8 mouse cellular contexts compared by ENCODE assay signal in genomic region chrX:140600410-140601109, GRCm38 (mm10). TPM values are rescaled to one million over a fixed set of nuclear protein-coding genes. Genes with fewer than 3 reads are reported as not detected.
DNase-seq lines count a peak whose midpoint lies in the region; ATAC-seq and TF ChIP-seq lines count a peak whose summit lies in the region.

Gene Tsc22d3, minus strand, starts transcription at chrX:140600659.

- no peak; the same call in none of the 2 replicates for ATAC-seq in forebrain, embryonic 11.5 days (replicated peaks; ENCODE audit: low FRiP score)
- no peak; the same call in 1 of the 2 replicates for ATAC-seq in heart, embryonic 16.5 days (replicated peaks; ENCODE audit: extremely low read depth, insufficient read depth, low FRiP score)
- peak; percentile 24; the same call in 1 of the 2 replicates for ATAC-seq in liver, embryonic 12.5 days
- peak; percentile 38; the same call in 1 of the 2 replicates for ATAC-seq in stomach, postnatal 0 days (ENCODE audit: low FRiP score, low TSS enrichment)

- peak within 1 kb of the TSS; percentile 90 for H3K4me2 ChIP-seq in CH12.LX (ENCODE audit: insufficient read depth, low read depth, poor library complexity, severe bottlenecking)
- H3K4me2 ChIP-seq in forebrain, embryonic 11.5 days (ENCODE audit: low read depth, low read length, severe bottlenecking) = peak within 1 kb of the TSS; percentile 67
- peak within 1 kb of the TSS; percentile 81 for H3K4me2 ChIP-seq in heart, embryonic 16.5 days (ENCODE audit: low read depth, low read length)
- peak within 1 kb of the TSS; percentile 83 for H3K4me2 ChIP-seq in liver, embryonic 12.5 days
- peak within 1 kb of the TSS; percentile 66 for H3K4me2 ChIP-seq in stomach, postnatal 0 days (replicated peaks; ENCODE audit: low read depth)

- 30% methylated on average over 28 of the region's 28 CpGs for WGBS in forebrain, embryonic 11.5 days
- 17% methylated on average over 28 of the region's 28 CpGs for WGBS in heart, embryonic 16.5 days
- WGBS in liver, embryonic 12.5 days (ENCODE audit: insufficient replicate concordance) = 20% methylated on average over 28 of the region's 28 CpGs
- WGBS in stomach, postnatal 0 days = 17% methylated on average over 28 of the region's 28 CpGs

- TF ChIP-seq CTCF in CH12.LX (conservative IDR thresholded peaks at IDR 0.05 in 1 of 2, IDR thresholded peaks at IDR 0.05 in 1 of 2; ENCODE audit: low read depth in 2 of 2, low read length in 2 of 2) = peak in 1 of 2 experiments; percentile 89; a peak in 2 of 4 replicates
- peak; percentile 47; the same call in 1 of the 2 replicates for TF ChIP-seq CTCF in brain, embryonic 14.5 days (IDR thresholded peaks at IDR 0.05; ENCODE audit: borderline replicate concordance, extremely low read depth, insufficient read depth, insufficient read length)
- TF ChIP-seq CTCF in stomach, postnatal 0 days (IDR thresholded peaks at IDR 0.05; ENCODE audit: low read depth) = peak; percentile 79

- H3K9ac ChIP-seq in CH12.LX (ENCODE audit: insufficient read depth, low read depth) = peak within 1 kb of the TSS; percentile 75; the same call in 1 of the 2 replicates
- no peak within 1 kb of the TSS for H3K9ac ChIP-seq in forebrain, embryonic 11.5 days (ENCODE audit: low read length)
- peak within 1 kb of the TSS; percentile 75 for H3K9ac ChIP-seq in heart, embryonic 16.5 days (ENCODE audit: low read length)
- peak within 1 kb of the TSS; percentile 48; the same call in 1 of the 2 replicates for H3K9ac ChIP-seq in liver, embryonic 12.5 days
- peak within 1 kb of the TSS; percentile 61 for H3K9ac ChIP-seq in stomach, postnatal 0 days (ENCODE audit: low read length)

- dilution Hi-C loops in CH12.LX (cut with MboI; ENCODE audit: extremely low pct_ligation_motif_present, extremely low pct_unique_long_range_greater_than_20kb, low sequenced_read_pairs) = no loop called here

- no peak for TF ChIP-seq EP300 in CH12.LX (IDR thresholded peaks at IDR 0.05; ENCODE audit: low read length)
- TF ChIP-seq EP300 in stomach, postnatal 0 days (optimal IDR thresholded peaks at IDR 0.05) = no peak

- H3K4me3 ChIP-seq in CH12.LX (replicated peaks in 1 of 3; ENCODE audit: low read depth in 2 of 3, low read length in 2 of 3, poor library complexity in 1 of 3) = peak within 1 kb of the TSS; percentile 16 to 74 (median 51)
- H3K4me3 ChIP-seq in forebrain, embryonic 11.5 days (ENCODE audit: low read depth, low read length) = peak within 1 kb of the TSS; percentile 43
- H3K4me3 ChIP-seq in heart, embryonic 16.5 days (ENCODE audit: low read length) = peak within 1 kb of the TSS; percentile 63
- peak within 1 kb of the TSS; percentile 58 for H3K4me3 ChIP-seq in liver, embryonic 12.5 days
- peak within 1 kb of the TSS; percentile 50 for H3K4me3 ChIP-seq in stomach, postnatal 0 days (ENCODE audit: low read depth, low read length)

- no peaks in the 10 kb centered on the region for H3K36me3 ChIP-seq in CH12.LX (replicated peaks in 1 of 2; ENCODE audit: control insufficient read depth in 1 of 2, insufficient read depth in 1 of 2, low read length in 1 of 2)
- no peaks in the 10 kb centered on the region for H3K36me3 ChIP-seq in forebrain, embryonic 11.5 days (ENCODE audit: control insufficient read depth, insufficient read depth, low read length)
- no peaks in the 10 kb centered on the region for H3K36me3 ChIP-seq in heart, embryonic 16.5 days (ENCODE audit: control insufficient read depth, insufficient read depth)
- H3K36me3 ChIP-seq in liver, embryonic 12.5 days = no peaks in the 10 kb centered on the region
- H3K36me3 ChIP-seq in stomach, postnatal 0 days (ENCODE audit: control insufficient read depth, insufficient read depth, low read length) = no peaks in the 10 kb centered on the region

- in situ Hi-C loops in CH12.LX (cut with MboI; ENCODE audit: low pct_ligation_motif_present, low pct_unique_long_range_greater_than_20kb, low sequenced_read_pairs) = loop anchor here (5.0 to 25.0 kb wide), 3 partner anchors 108 to 324 kb away; no protein-coding TSS in a partner anchor

- TF ChIP-seq RAD21 in CH12.LX (IDR thresholded peaks at IDR 0.05; ENCODE audit: low read depth, low read length) = peak; percentile 80

- TF ChIP-seq POLR2A in CH12.LX (IDR thresholded peaks at IDR 0.05; ENCODE audit: low read depth, low read length) = no peak
- TF ChIP-seq POLR2A in brain, embryonic 14.5 days (IDR thresholded peaks at IDR 0.05; ENCODE audit: borderline replicate concordance, extremely low read depth, insufficient read depth, insufficient read length, poor library complexity, severe bottlenecking) = no peak

- no peaks in the 10 kb centered on the region for H3K79me2 ChIP-seq in CH12.LX (replicated peaks; ENCODE audit: control insufficient read depth, extremely low read depth, insufficient read depth, poor library complexity, severe bottlenecking)

- 0 out of 4 replicates have a peak, but pooled peaks cover 0 to 2% of the 10 kb centered on the region in 2 experiments for H3K4me1 ChIP-seq in CH12.LX (ENCODE audit: control insufficient read depth in 1 of 2, insufficient read depth in 2 of 2)
- H3K4me1 ChIP-seq in forebrain, embryonic 11.5 days (replicated peaks; ENCODE audit: control insufficient read depth, insufficient read depth, low read length) = no peaks in the 10 kb centered on the region
- H3K4me1 ChIP-seq in heart, embryonic 16.5 days (ENCODE audit: control insufficient read depth, insufficient read depth, low read length) = no peaks in the 10 kb centered on the region
- H3K4me1 ChIP-seq in liver, embryonic 12.5 days = peaks cover 8% of the 10 kb centered on the region; the same call in 1 of the 2 replicates
- H3K4me1 ChIP-seq in stomach, postnatal 0 days (replicated peaks; ENCODE audit: control insufficient read depth, insufficient read depth) = no peaks in the 10 kb centered on the region

- no peak within 1 kb of the TSS for H3K27ac ChIP-seq in CH12.LX (ENCODE audit: insufficient read depth, low read depth)
- no peak within 1 kb of the TSS for H3K27ac ChIP-seq in forebrain, embryonic 11.5 days (ENCODE audit: low read depth, low read length)
- H3K27ac ChIP-seq in heart, embryonic 16.5 days (ENCODE audit: low read length) = peak within 1 kb of the TSS; percentile 77
- H3K27ac ChIP-seq in liver, embryonic 12.5 days = no peak within 1 kb of the TSS
- H3K27ac ChIP-seq in stomach, postnatal 0 days (replicated peaks) = no peak within 1 kb of the TSS

- peak; percentile 51 for DNase-seq in CH12.LX (ENCODE audit: extremely low read depth)
- peak; percentile 74 for DNase-seq in brain, embryonic 14.5 days (ENCODE audit: low read depth)
- peak; percentile 59 for DNase-seq in forebrain, embryonic 11.5 days (ENCODE audit: low spot score)
- peak; percentile 82 for DNase-seq in kidney, postnatal 14 days
- DNase-seq in naive thymus-derived CD4-positive, alpha-beta T cell, adult 2 months (ENCODE audit: low read depth) = peak; percentile 79
- peak; percentile 61 for DNase-seq in stomach, postnatal 0 days (ENCODE audit: low spot score)

- no peaks in the 10 kb centered on the region for H3K9me3 ChIP-seq in CH12.LX (replicated peaks; ENCODE audit: low read length)
- H3K9me3 ChIP-seq in forebrain, embryonic 11.5 days (ENCODE audit: control insufficient read depth, low read length) = no peaks in the 10 kb centered on the region
- no peaks in the 10 kb centered on the region; the same call in 1 of the 2 replicates for H3K9me3 ChIP-seq in heart, embryonic 16.5 days (replicated peaks; ENCODE audit: control insufficient read depth, low read length)
- H3K9me3 ChIP-seq in liver, embryonic 12.5 days (replicated peaks) = no peaks in the 10 kb centered on the region
- H3K9me3 ChIP-seq in stomach, postnatal 0 days (ENCODE audit: control insufficient read depth, low read length) = no peaks in the 10 kb centered on the region

- H3K27me3 ChIP-seq in CH12.LX (replicated peaks) = no peaks in the 10 kb centered on the region
- H3K27me3 ChIP-seq in forebrain, embryonic 11.5 days (ENCODE audit: control insufficient read depth, insufficient read depth, low read length) = peaks cover 41% of the 10 kb centered on the region
- H3K27me3 ChIP-seq in heart, embryonic 16.5 days (ENCODE audit: control insufficient read depth, insufficient read depth, low read length) = 0 out of 2 replicates have a peak, but pooled peaks cover 2% of the 10 kb centered on the region
- peaks cover 66% of the 10 kb centered on the region for H3K27me3 ChIP-seq in liver, embryonic 12.5 days (replicated peaks)
- H3K27me3 ChIP-seq in stomach, postnatal 0 days (ENCODE audit: control insufficient read depth, insufficient read depth, low read length) = no peaks in the 10 kb centered on the region

TF ChIP-seq in CH12.LX, 34 proteins besides CTCF, POLR2A, EP300 and RAD21 (continues in another document):
- TF ChIP-seq ZC3H11A (IDR thresholded peaks at IDR 0.05; ENCODE audit: low read depth, low read length) (peak; percentile 68), ETS1 (conservative IDR thresholded peaks at IDR 0.05; ENCODE audit: low read depth, low read length) (no peak), ZNF384 (IDR thresholded peaks at IDR 0.05; ENCODE audit: low read depth, low read length) (no peak), MXI1 (IDR thresholded peaks at IDR 0.05; ENCODE audit: low read depth, low read length) (0 out of 2 replicates have a peak, but pooled peaks have one; percentile 28), MEF2A (IDR thresholded peaks at IDR 0.05; ENCODE audit: borderline replicate concordance, low read depth, low read length) (no peak), HCFC1 (IDR thresholded peaks at IDR 0.05; ENCODE audit: low read depth, low read length) (no peak), POLR2AphosphoS2 (IDR thresholded peaks at IDR 0.05; ENCODE audit: low read depth, low read length) (no peak), SIN3A (IDR thresholded peaks at IDR 0.05; ENCODE audit: low read length) (peak; percentile 32; the same call in 1 of the 2 replicates), CHD2 (IDR thresholded peaks at IDR 0.05; ENCODE audit: low read length) (0 out of 2 replicates have a peak, but pooled peaks have one; percentile 22), SMC3 (IDR thresholded peaks at IDR 0.05; ENCODE audit: low read depth, low read length) (peak; percentile 79), TCF12 (IDR thresholded peaks at IDR 0.05; ENCODE audit: low read depth, low read length) (no peak), MAZ (IDR thresholded peaks at IDR 0.05; ENCODE audit: low read depth, low read length) (peak; percentile 72; the same call in 1 of the 2 replicates), JUN (IDR thresholded peaks at IDR 0.05; ENCODE audit: insufficient read depth, low read depth, low read length) (no peak), PAX5 (IDR thresholded peaks at IDR 0.05; ENCODE audit: low read length) (no peak)

RNA-seq across cellular contexts. Expression of gene Tsc22d3, which starts in this region (rescaled TPM):
- 6.9 and 15.2 TPM in 2 replicates for total RNA-seq in CH12.LX (2012; rRNA removed)
- total RNA-seq in CH12.LX (2014; rRNA removed) = 28.7 and 32.8 TPM in 2 replicates
- polyA plus RNA-seq in CH12.LX (2012; ENCODE audit: insufficient read length, low read depth) = 8.2 and 8.4 TPM in 2 replicates
- 44.5 and 51.3 TPM in 2 replicates for polyA plus RNA-seq in brain, embryonic 14.5 days (2012; rRNA removed)
- polyA plus RNA-seq in forebrain, embryonic 11.5 days (2014; fragmentation: Nextera tagmentation; extraction: Ambion mirVana) = 101 and 105 TPM in 2 replicates
- 204 and 223 TPM in 2 replicates for polyA plus RNA-seq in heart, embryonic 16.5 days (2015; fragmentation: Nextera tagmentation; extraction: Ambion mirVana)
- polyA plus RNA-seq in liver, embryonic 12.5 days (2016; fragmentation: Nextera tagmentation; extraction: Ambion mirVana) = 16.0 and 17.1 TPM in 2 replicates
- polyA plus RNA-seq in stomach, postnatal 0 days (2015; fragmentation: Nextera tagmentation; extraction: Ambion mirVana) = 69.7 and 77.3 TPM in 2 replicates

Comparison
In these comparisons a context has a peak if more than half of its experiments do, and no peak if none do; other contexts are left out.
1. ATAC-seq: peak in liver, embryonic 12.5 days (single experiment) and stomach, postnatal 0 days (single experiment); none in forebrain, embryonic 11.5 days (single experiment) and heart, embryonic 16.5 days (single experiment).
2. Peak in every context shown above with its lines, with median percentiles within 50 percentile points of each other: DNase-seq, H3K4me2 ChIP-seq and H3K4me3 ChIP-seq.